Mouse (Mus musculus) MEL (cell line): ENCODE data around the gene Cul5. TPM values are rescaled to one million over a fixed set of nuclear protein-coding genes. Genes with fewer than 3 reads are reported as not detected.

Experiments used
- DNase-seq: peaks from one replicate; pipeline ENCODE4 v3.0.0; 2011; ENCODE audit warnings: low read depth, low spot score
- H3K27ac ChIP-seq: 2 replicates; pipeline ENCODE4 v1.5.1; 2012; ENCODE audit warnings: low read depth, mild to moderate bottlenecking, control low read depth, low read length, moderate library complexity; ENCODE audit not compliant: control insufficient read depth
- H3K27me3 ChIP-seq, 2 experiments: fragments of 150-350 bp in 1 of 2; sonication (generic) in 1 of 2; 2 replicates each; pipeline ENCODE4 v1.6.1; 2012; ENCODE audit warnings: low read length in 2 of 2, mild to moderate bottlenecking in 2 of 2, improper control_type of control experiment in 1 of 2, moderate library complexity in 1 of 2; ENCODE audit not compliant: insufficient read depth in 2 of 2, control insufficient read depth in 1 of 2
- H3K36me3 ChIP-seq, 2 experiments: 2 replicates each; pipeline ENCODE4 v1.6.1; 2012 to 2014; ENCODE audit warnings: low read length in 2 of 2, improper control_type of control experiment in 1 of 2, inconsistent platforms in 1 of 2, mild to moderate bottlenecking in 1 of 2; ENCODE audit not compliant: insufficient read depth in 2 of 2, control insufficient read depth in 1 of 2
- H3K4me1 ChIP-seq, 2 experiments: fragments of 150-350 bp in 1 of 2; sonication (generic) in 1 of 2; 2 replicates each; pipeline ENCODE4 v1.6.1; 2012; ENCODE audit warnings: low read length in 2 of 2, improper control_type of control experiment in 1 of 2, mild to moderate bottlenecking in 1 of 2; ENCODE audit not compliant: insufficient read depth in 2 of 2, control insufficient read depth in 1 of 2
- H3K4me3 ChIP-seq, 2 experiments: fragments of 150-350 bp in 1 of 2; sonication (generic) in 1 of 2; 2 replicates each; pipeline ENCODE4 v1.5.1; 2012; ENCODE audit warnings: low read depth in 2 of 2, low read length in 2 of 2, mild to moderate bottlenecking in 2 of 2, moderate library complexity in 2 of 2, control low read depth in 1 of 2, improper control_type of control experiment in 1 of 2; ENCODE audit not compliant: control insufficient read depth in 1 of 2, insufficient read depth in 1 of 2
- H3K79me2 ChIP-seq: 2 replicates; pipeline ENCODE4 v1.6.1; 2012; ENCODE audit warnings: mild to moderate bottlenecking, low read length, moderate library complexity; ENCODE audit not compliant: control insufficient read depth, poor library complexity, insufficient read depth
- H3K9ac ChIP-seq: 2 replicates; pipeline ENCODE4 v1.6.1; 2012; ENCODE audit warnings: low read depth, mild to moderate bottlenecking, control low read depth, low read length, moderate library complexity; ENCODE audit not compliant: control insufficient read depth, poor library complexity, severe bottlenecking
- H3K9me3 ChIP-seq: fragments of 150-350 bp; sonication (generic); replicated peaks from 2 replicates; pipeline ENCODE4 v1.6.1; 2012; ENCODE audit warnings: mild to moderate bottlenecking, low read length, improper control_type of control experiment, moderate library complexity; ENCODE audit not compliant: insufficient read depth
- ELF1 ChIP-seq: IDR thresholded peaks from 2 replicates; pipeline ENCODE4 v1.6.1; 2014; ENCODE audit warnings: low read depth, mild to moderate bottlenecking, inconsistent platforms, low read length, improper control_type of control experiment, moderate library complexity
- EP300 ChIP-seq, 2 experiments: IDR thresholded peaks; 2 replicates each; pipeline ENCODE4 v1.6.1; 2011; ENCODE audit warnings: improper control_type of control experiment in 2 of 2, low read length in 2 of 2, low read depth in 1 of 2, mild to moderate bottlenecking in 1 of 2
- ETS1 ChIP-seq: IDR thresholded peaks from 2 replicates; pipeline ENCODE4 v1.6.1; 2012; ENCODE audit warnings: low read depth, mild to moderate bottlenecking, inconsistent platforms, low read length, improper control_type of control experiment, moderate library complexity
- HCFC1 ChIP-seq: IDR thresholded peaks from 2 replicates; pipeline ENCODE4 v1.6.1; 2012; ENCODE audit warnings: low read depth, mild to moderate bottlenecking, inconsistent platforms, low read length, improper control_type of control experiment, moderate library complexity
- JUND ChIP-seq: IDR thresholded peaks from 2 replicates; pipeline ENCODE4 v1.6.1; 2011; ENCODE audit warnings: low read depth, mild to moderate bottlenecking, improper control_type of control experiment, low read length
- KAT2A ChIP-seq: conservative IDR thresholded peaks from 2 replicates; pipeline ENCODE4 v1.6.1; 2012; ENCODE audit warnings: low read depth, low read length, improper control_type of control experiment, inconsistent platforms
- MAFK ChIP-seq: IDR thresholded peaks from 2 replicates; pipeline ENCODE4 v1.6.1; 2011; ENCODE audit warnings: low read depth, mild to moderate bottlenecking, low read length, improper control_type of control experiment, borderline replicate concordance
- MAZ ChIP-seq: IDR thresholded peaks from 2 replicates; pipeline ENCODE4 v1.6.1; 2012; ENCODE audit warnings: low read depth, mild to moderate bottlenecking, inconsistent platforms, low read length, improper control_type of control experiment
- MXI1 ChIP-seq: IDR thresholded peaks from 2 replicates; pipeline ENCODE4 v1.6.1; 2011; ENCODE audit warnings: mild to moderate bottlenecking, low read depth, low read length, improper control_type of control experiment
- MYB ChIP-seq: IDR thresholded peaks from 2 replicates; pipeline ENCODE4 v1.6.1; 2011; ENCODE audit warnings: mild to moderate bottlenecking, low read depth, low read length, improper control_type of control experiment
- MYC ChIP-seq: IDR thresholded peaks from 2 replicates; pipeline ENCODE4 v1.6.1; 2011; ENCODE audit warnings: low read depth, mild to moderate bottlenecking, low read length, improper control_type of control experiment, moderate library complexity
- NELFE ChIP-seq: IDR thresholded peaks from 2 replicates; pipeline ENCODE4 v1.6.1; 2011; ENCODE audit warnings: low read depth, low read length, improper control_type of control experiment
- POLR2A ChIP-seq, 2 experiments: IDR thresholded peaks; 2 replicates each; pipeline ENCODE4 v1.6.1; 2011 to 2012; ENCODE audit warnings: low read length in 2 of 2, mild to moderate bottlenecking in 2 of 2, control low read depth in 1 of 2, improper control_type of control experiment in 1 of 2, low read depth in 1 of 2, moderate library complexity in 1 of 2; ENCODE audit not compliant: control insufficient read depth in 1 of 2, insufficient read depth in 1 of 2, poor library complexity in 1 of 2
- RAD21 ChIP-seq: IDR thresholded peaks from 2 replicates; pipeline ENCODE4 v1.6.1; 2011; ENCODE audit warnings: mild to moderate bottlenecking, low read depth, low read length, improper control_type of control experiment
- SIN3A ChIP-seq: IDR thresholded peaks from 2 replicates; pipeline ENCODE4 v1.6.1; 2012; ENCODE audit warnings: low read length, improper control_type of control experiment, inconsistent platforms
- SMC3 ChIP-seq: IDR thresholded peaks from 2 replicates; pipeline ENCODE4 v1.6.1; 2011; ENCODE audit warnings: low read depth, low read length, improper control_type of control experiment
- TAL1 ChIP-seq: IDR thresholded peaks from 2 replicates; pipeline ENCODE4 v1.6.1; 2012; ENCODE audit warnings: mild to moderate bottlenecking, inconsistent platforms, low read length, moderate library complexity, mixed read lengths
- TCF12 ChIP-seq: IDR thresholded peaks from 2 replicates; pipeline ENCODE4 v1.6.1; 2014; ENCODE audit warnings: low read depth, mild to moderate bottlenecking, inconsistent platforms, low read length, improper control_type of control experiment, moderate library complexity
- USF1 ChIP-seq: IDR thresholded peaks from 2 replicates; pipeline ENCODE4 v1.6.1; 2014; ENCODE audit warnings: low read depth, mild to moderate bottlenecking, inconsistent platforms, low read length, improper control_type of control experiment, moderate library complexity
- USF2 ChIP-seq, 2 experiments: IDR thresholded peaks; 2 replicates each; pipeline ENCODE4 v1.6.1; 2011 to 2012; ENCODE audit warnings: improper control_type of control experiment in 2 of 2, low read length in 2 of 2, borderline replicate concordance in 1 of 2, inconsistent platforms in 1 of 2, low read depth in 1 of 2, mild to moderate bottlenecking in 1 of 2; ENCODE audit not compliant: insufficient read depth in 1 of 2
- ZKSCAN1 ChIP-seq: IDR thresholded peaks from 2 replicates; pipeline ENCODE4 v1.6.1; 2012; ENCODE audit warnings: low read depth, mild to moderate bottlenecking, inconsistent platforms, low read length, improper control_type of control experiment, moderate library complexity
- ZMIZ1 ChIP-seq: IDR thresholded peaks from 2 replicates; pipeline ENCODE4 v1.6.1; 2012; ENCODE audit warnings: low read depth, mild to moderate bottlenecking, inconsistent platforms, low read length, improper control_type of control experiment, moderate library complexity
- polyA plus RNA-seq, 2 experiments: library from polyadenylated mRNA; stranded (reverse) in 1 of 2; unstranded in 1 of 2; fragments of >175 nt in 1 of 2; fragments of >200 nt in 1 of 2; gene quantifications; 2 replicates each; pipeline versions ENCODE4 v1.2.1 to v1.2.4; 2012; ENCODE audit warnings: low replicate concordance in 2 of 2, low read depth in 1 of 2; ENCODE audit not compliant: insufficient read length in 2 of 2, insufficient read depth in 1 of 2, missing spikeins in 1 of 2
- total RNA-seq: library from RNA; depleted of rRNA; stranded (reverse); fragments of 300-350 nt; gene quantifications from 2 replicates; pipeline ENCODE4 v1.2.3, GENCODE M21; 2012

Gene Cul5
- total and polyA plus RNA-seq, 3 experiments, result 24.5 to 32.0 (median 30.7) TPM

DNA sequence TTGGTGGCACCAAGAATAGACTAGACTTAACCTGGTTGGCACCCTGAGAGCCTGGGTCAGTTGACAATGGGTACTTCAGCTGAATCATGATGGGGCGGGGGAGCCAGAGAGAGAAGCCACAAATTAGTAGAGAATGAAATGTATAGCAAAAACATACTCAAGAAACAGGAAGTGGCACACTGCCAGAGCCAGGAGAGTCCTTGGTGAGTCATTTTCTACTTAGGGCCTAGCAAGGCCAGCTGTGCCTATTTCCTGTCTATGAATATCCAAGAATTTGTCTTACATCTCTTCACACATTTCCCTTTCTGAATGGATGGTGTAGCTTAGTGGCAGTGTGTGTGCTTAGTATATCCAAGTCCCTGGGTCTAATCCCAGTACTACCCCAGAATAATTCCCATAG, 66.4 kb downstream of the Cul5 start:
- Histone ChIP-seq H3K27me3 (no peaks in the 10 kb centered on the region), H3K4me1 (peaks cover 8 to 13% of the 10 kb centered on the region in 2 experiments; a peak in 3 of 4 replicates), H3K36me3 (peaks cover 2 to 11% of the 10 kb centered on the region in 2 experiments; a peak in 3 of 4 replicates), H3K27ac (peak overlapping the region; percentile 42; the same call in 1 of the 2 replicates), H3K4me3 (no peak overlapping the region), H3K79me2 (peaks cover 1% of the 10 kb centered on the region; the same call in 1 of the 2 replicates), H3K9ac (no peak overlapping the region; the same call in 1 of the 2 replicates), H3K9me3 (no peaks in the 10 kb centered on the region)
- DNase-seq, result peak; percentile 94
- TF ChIP-seq ETS1 (peak; percentile 92), SMC3 (no peak), EP300 (IDR thresholded peaks at IDR 0.05; ENCODE audit: low read depth in 1 of 2, low read length in 2 of 2) (peak; percentile 34 to 61; a peak in 3 of 4 replicates), JUND (peak; percentile 90), SIN3A (peak; percentile 34; the same call in 1 of the 2 replicates), MYB (no peak), ZKSCAN1 (no peak), ELF1 (peak; percentile 78), HCFC1 (0 out of 2 replicates have a peak, but pooled peaks have one; percentile 23), MAZ (0 out of 2 replicates have a peak, but pooled peaks have one; percentile 24), POLR2A (IDR thresholded peaks at IDR 0.05; ENCODE audit: control insufficient read depth in 1 of 2, insufficient read depth in 1 of 2, low read depth in 1 of 2, low read length in 2 of 2, poor library complexity in 1 of 2) (no peak)

DNA sequence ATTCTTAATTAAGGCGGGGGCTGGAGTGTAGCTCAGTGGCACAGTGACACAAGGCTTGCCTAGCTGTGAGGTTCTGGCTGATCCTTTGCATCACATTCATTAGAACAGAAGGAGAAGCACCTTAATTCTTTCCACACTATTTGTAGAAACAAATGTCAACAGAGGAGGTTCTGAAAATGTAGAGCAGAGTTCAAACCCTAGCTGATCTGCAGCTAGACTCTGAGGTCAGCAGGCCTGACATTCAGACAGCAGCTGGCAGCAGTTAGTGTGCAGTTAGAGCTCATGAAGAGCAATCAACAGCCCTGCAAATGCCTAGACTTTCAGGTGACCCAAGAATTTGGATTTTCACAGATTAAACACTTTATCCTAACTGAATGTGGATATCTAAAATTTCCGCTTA, 68.3 kb downstream of the Cul5 start:
- no peak for DNase-seq
- Histone ChIP-seq H3K9me3 (no peaks in the 10 kb centered on the region), H3K9ac (no peak overlapping the region), H3K4me1 (peaks cover 8 to 13% of the 10 kb centered on the region in 2 experiments; a peak in 3 of 4 replicates), H3K79me2 (peaks cover 1% of the 10 kb centered on the region; the same call in 1 of the 2 replicates), H3K27ac (no peak overlapping the region), H3K27me3 (no peaks in the 10 kb centered on the region), H3K4me3 (no peak overlapping the region), H3K36me3 (peaks cover 2 to 11% of the 10 kb centered on the region in 2 experiments; a peak in 3 of 4 replicates)
- no peak for TF ChIP-seq ZMIZ1
- TF ChIP-seq RAD21, result no peak
- no peak for TF ChIP-seq MXI1
- no peak for TF ChIP-seq TAL1
- TF ChIP-seq USF2 (IDR thresholded peaks at IDR 0.05; ENCODE audit: borderline replicate concordance in 1 of 2, insufficient read depth in 1 of 2, low read depth in 1 of 2, low read length in 2 of 2), result no peak
- no peak for TF ChIP-seq EP300 (IDR thresholded peaks at IDR 0.05; ENCODE audit: low read depth in 1 of 2, low read length in 2 of 2)
- TF ChIP-seq SIN3A, result no peak
- TF ChIP-seq USF1, result no peak
- TF ChIP-seq ETS1, result no peak
- TF ChIP-seq TCF12, result no peak
- TF ChIP-seq MAFK, result no peak
- TF ChIP-seq KAT2A, result no peak
- TF ChIP-seq MYC, result no peak
- no peak for TF ChIP-seq NELFE
